Mouse (Mus musculus): ENCODE measurements at regions not wholly inside any gene's neighbourhood (a gene's known extent, or its start where the extent isn't known, plus 50 kb on each side); places are given as distances from the start of the nearest gene placed in this dataset.

DNA sequence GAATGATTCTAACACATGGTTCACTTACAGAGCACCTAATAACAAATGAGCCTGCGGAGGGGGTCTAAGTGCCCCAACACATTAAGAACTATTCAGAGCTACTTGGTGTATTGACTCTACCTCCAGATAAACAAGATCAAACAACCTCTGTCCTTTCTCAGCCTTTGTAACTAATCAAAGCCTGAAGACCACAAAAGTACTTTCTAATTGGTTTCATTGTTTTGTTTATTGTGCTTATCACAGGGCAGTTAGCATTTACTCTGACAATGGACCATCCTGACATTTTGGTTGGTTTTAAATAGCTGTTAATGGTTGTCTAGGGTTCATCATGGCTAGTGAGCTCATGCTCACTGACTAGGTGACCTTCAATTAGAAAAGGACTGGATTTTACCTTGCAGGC lies 435.2 kb upstream of the 4930412O13Rik start:
- no peak overlapping the region for H3ac ChIP-seq (ENCODE audit: control insufficient read depth, insufficient read length, low read depth)
- TF ChIP-seq USF1 (IDR thresholded peaks at IDR 0.05; ENCODE audit: low read depth) (no peak), CEBPB (IDR thresholded peaks at IDR 0.05; ENCODE audit: low read depth) (no peak), MYOG (IDR thresholded peaks at IDR 0.05; ENCODE audit: control insufficient read depth, extremely low read depth, insufficient read length) (no peak), MYOD1 (IDR thresholded peaks at IDR 0.05; ENCODE audit: control insufficient read depth, insufficient read length, low read depth) (no peak), MAX (IDR thresholded peaks at IDR 0.05) (no peak), CTCF (IDR thresholded peaks at IDR 0.05; ENCODE audit: control insufficient read depth, insufficient read depth, insufficient read length) (no peak), FOSL1 (IDR thresholded peaks at IDR 0.05; ENCODE audit: insufficient read depth, low read length, poor library complexity, severe bottlenecking) (no peak)
- no peak overlapping the region for H3K4me3 ChIP-seq (ENCODE audit: insufficient read depth, poor library complexity, severe bottlenecking)
- H3K27me3 ChIP-seq (ENCODE audit: control insufficient read depth, insufficient read depth, insufficient read length): no peaks in the 10 kb centered on the region
- H3K79me3 ChIP-seq (ENCODE audit: low read depth): no peaks in the 10 kb centered on the region
- H3K79me2 ChIP-seq (ENCODE audit: control insufficient read depth, insufficient read depth): no peaks in the 10 kb centered on the region
- no peaks in the 10 kb centered on the region for H3K36me3 ChIP-seq (ENCODE audit: control insufficient read depth, insufficient read depth)

DNA sequence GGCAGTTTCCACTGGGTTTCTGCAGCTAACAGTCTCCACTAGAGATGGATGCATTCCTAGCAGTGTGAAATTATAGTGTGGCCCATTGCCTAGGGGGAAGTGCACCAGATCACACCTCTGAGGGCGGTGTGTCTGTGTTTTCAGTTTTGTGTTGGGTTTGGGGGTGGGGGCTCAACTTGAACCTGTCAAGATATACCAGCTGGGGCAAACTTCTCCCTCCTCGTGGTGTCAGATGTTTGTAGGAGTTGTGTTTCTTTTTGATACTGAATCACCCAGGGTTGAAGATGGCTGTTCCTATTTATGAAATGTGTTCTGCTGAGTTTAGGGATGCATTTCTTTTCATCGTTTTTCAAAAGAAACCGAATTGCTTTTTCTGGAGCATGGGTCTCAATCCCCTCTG lies 416.6 kb upstream of the 4930412O13Rik start:
- Histone ChIP-seq H3K36me3 (ENCODE audit: control insufficient read depth, insufficient read depth) (no peaks in the 10 kb centered on the region), H3K27me3 (ENCODE audit: control insufficient read depth, insufficient read depth, insufficient read length) (no peaks in the 10 kb centered on the region), H3K79me3 (ENCODE audit: low read depth) (no peaks in the 10 kb centered on the region), H3ac (ENCODE audit: control insufficient read depth, insufficient read length, low read depth) (no peak overlapping the region), H3K4me3 (ENCODE audit: insufficient read depth, poor library complexity, severe bottlenecking) (no peak overlapping the region), H3K79me2 (ENCODE audit: control insufficient read depth, insufficient read depth) (no peaks in the 10 kb centered on the region)
- TF ChIP-seq FOSL1 (IDR thresholded peaks at IDR 0.05; ENCODE audit: insufficient read depth, low read length, poor library complexity, severe bottlenecking) (no peak), USF1 (IDR thresholded peaks at IDR 0.05; ENCODE audit: low read depth) (no peak), CEBPB (IDR thresholded peaks at IDR 0.05; ENCODE audit: low read depth) (no peak), MYOD1 (IDR thresholded peaks at IDR 0.05; ENCODE audit: control insufficient read depth, insufficient read length, low read depth) (no peak), MYOG (IDR thresholded peaks at IDR 0.05; ENCODE audit: control insufficient read depth, extremely low read depth, insufficient read length) (no peak), MAX (IDR thresholded peaks at IDR 0.05) (no peak), CTCF (IDR thresholded peaks at IDR 0.05; ENCODE audit: control insufficient read depth, insufficient read depth, insufficient read length) (no peak)

DNA sequence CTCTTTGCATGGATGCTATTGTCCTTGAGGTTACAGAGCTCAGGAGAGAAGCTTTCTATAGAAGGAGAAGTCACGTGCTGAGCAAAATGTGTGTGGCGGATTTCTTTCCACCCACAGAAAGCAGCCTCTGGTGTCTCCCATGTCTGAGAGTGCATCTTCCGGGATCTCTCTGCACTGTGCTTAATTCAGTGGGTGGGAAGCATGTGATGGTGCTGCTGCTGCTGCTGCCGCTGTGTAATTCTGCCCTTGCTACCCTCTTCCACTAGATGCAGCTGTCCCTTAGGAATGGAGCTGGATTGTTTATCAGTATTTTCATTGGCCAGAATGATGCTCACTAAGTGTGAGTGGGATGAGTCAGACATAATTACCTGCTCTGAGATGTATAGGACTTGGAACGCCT lies 416.2 kb upstream of the 4930412O13Rik start:
- Histone ChIP-seq H3K79me2 (ENCODE audit: control insufficient read depth, insufficient read depth) (no peaks in the 10 kb centered on the region), H3K4me3 (ENCODE audit: insufficient read depth, poor library complexity, severe bottlenecking) (no peak overlapping the region), H3ac (ENCODE audit: control insufficient read depth, insufficient read length, low read depth) (no peak overlapping the region), H3K27me3 (ENCODE audit: control insufficient read depth, insufficient read depth, insufficient read length) (no peaks in the 10 kb centered on the region), H3K36me3 (ENCODE audit: control insufficient read depth, insufficient read depth) (no peaks in the 10 kb centered on the region), H3K79me3 (ENCODE audit: low read depth) (no peaks in the 10 kb centered on the region)
- TF ChIP-seq USF1 (IDR thresholded peaks at IDR 0.05; ENCODE audit: low read depth) (peak; percentile 89), MYOD1 (IDR thresholded peaks at IDR 0.05; ENCODE audit: control insufficient read depth, insufficient read length, low read depth) (peak; percentile 81), MAX (IDR thresholded peaks at IDR 0.05) (no peak), FOSL1 (IDR thresholded peaks at IDR 0.05; ENCODE audit: insufficient read depth, low read length, poor library complexity, severe bottlenecking) (peak; percentile 31), CTCF (IDR thresholded peaks at IDR 0.05; ENCODE audit: control insufficient read depth, insufficient read depth, insufficient read length) (peak; percentile 25), MYOG (IDR thresholded peaks at IDR 0.05; ENCODE audit: control insufficient read depth, extremely low read depth, insufficient read length) (no peak), CEBPB (IDR thresholded peaks at IDR 0.05; ENCODE audit: low read depth) (no peak)

DNA sequence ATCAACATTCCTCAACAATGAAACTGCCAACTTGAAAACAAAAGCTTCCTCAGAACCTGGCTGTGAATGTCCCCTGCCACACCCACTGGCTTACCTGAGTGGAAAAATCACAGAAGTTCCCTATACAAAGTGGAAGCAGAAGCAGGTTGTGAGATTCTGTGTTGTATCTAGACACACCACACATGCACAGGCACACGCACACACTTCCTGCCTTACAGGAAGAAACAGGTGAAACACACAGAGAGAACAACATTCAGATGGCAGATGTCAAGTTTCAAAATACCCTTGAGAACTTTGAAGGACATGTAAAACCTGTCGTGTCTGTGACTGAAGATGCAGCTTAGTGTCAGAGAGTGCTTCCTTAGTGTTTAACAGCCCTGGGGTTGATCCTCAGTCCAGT lies 413.5 kb upstream of the 4930412O13Rik start:
- no peak overlapping the region for H3ac ChIP-seq (ENCODE audit: control insufficient read depth, insufficient read length, low read depth)
- TF ChIP-seq MYOG (IDR thresholded peaks at IDR 0.05; ENCODE audit: control insufficient read depth, extremely low read depth, insufficient read length) (no peak), FOSL1 (IDR thresholded peaks at IDR 0.05; ENCODE audit: insufficient read depth, low read length, poor library complexity, severe bottlenecking) (no peak), CEBPB (IDR thresholded peaks at IDR 0.05; ENCODE audit: low read depth) (no peak), MAX (IDR thresholded peaks at IDR 0.05) (no peak), USF1 (IDR thresholded peaks at IDR 0.05; ENCODE audit: low read depth) (no peak), CTCF (IDR thresholded peaks at IDR 0.05; ENCODE audit: control insufficient read depth, insufficient read depth, insufficient read length) (no peak), MYOD1 (IDR thresholded peaks at IDR 0.05; ENCODE audit: control insufficient read depth, insufficient read length, low read depth) (no peak)
- H3K79me3 ChIP-seq (ENCODE audit: low read depth): no peaks in the 10 kb centered on the region
- H3K27me3 ChIP-seq (ENCODE audit: control insufficient read depth, insufficient read depth, insufficient read length): no peaks in the 10 kb centered on the region
- H3K36me3 ChIP-seq (ENCODE audit: control insufficient read depth, insufficient read depth): no peaks in the 10 kb centered on the region
- no peaks in the 10 kb centered on the region for H3K79me2 ChIP-seq (ENCODE audit: control insufficient read depth, insufficient read depth)
- H3K4me3 ChIP-seq (ENCODE audit: insufficient read depth, poor library complexity, severe bottlenecking): no peak overlapping the region

DNA sequence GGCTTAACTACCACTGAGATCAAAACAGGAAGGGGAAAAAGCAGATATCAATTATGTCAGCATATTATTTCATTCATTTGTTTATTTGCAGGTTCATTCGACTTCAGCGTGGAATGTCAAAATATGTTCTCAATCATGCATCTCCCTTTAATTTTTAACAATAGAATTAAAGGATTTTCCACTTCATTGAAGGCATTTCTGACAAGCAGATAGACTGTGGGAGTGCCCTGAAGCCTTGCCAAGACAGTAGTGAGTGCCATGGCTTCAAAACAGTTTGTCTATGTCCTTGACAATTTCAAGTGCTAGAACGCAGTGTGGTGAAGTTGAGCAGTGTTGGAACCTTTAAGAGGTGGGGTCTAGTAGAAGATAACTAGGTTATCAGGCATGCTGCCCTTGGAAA lies 412.4 kb upstream of the 4930412O13Rik start:
- Histone ChIP-seq H3K79me3 (ENCODE audit: low read depth) (no peaks in the 10 kb centered on the region), H3K27me3 (ENCODE audit: control insufficient read depth, insufficient read depth, insufficient read length) (no peaks in the 10 kb centered on the region), H3ac (ENCODE audit: control insufficient read depth, insufficient read length, low read depth) (no peak overlapping the region), H3K36me3 (ENCODE audit: control insufficient read depth, insufficient read depth) (no peaks in the 10 kb centered on the region), H3K4me3 (ENCODE audit: insufficient read depth, poor library complexity, severe bottlenecking) (no peak overlapping the region), H3K79me2 (ENCODE audit: control insufficient read depth, insufficient read depth) (no peaks in the 10 kb centered on the region)
- TF ChIP-seq USF1 (IDR thresholded peaks at IDR 0.05; ENCODE audit: low read depth) (no peak), MAX (IDR thresholded peaks at IDR 0.05) (no peak), MYOD1 (IDR thresholded peaks at IDR 0.05; ENCODE audit: control insufficient read depth, insufficient read length, low read depth) (no peak), MYOG (IDR thresholded peaks at IDR 0.05; ENCODE audit: control insufficient read depth, extremely low read depth, insufficient read length) (no peak), CTCF (IDR thresholded peaks at IDR 0.05; ENCODE audit: control insufficient read depth, insufficient read depth, insufficient read length) (no peak), FOSL1 (IDR thresholded peaks at IDR 0.05; ENCODE audit: insufficient read depth, low read length, poor library complexity, severe bottlenecking) (no peak), CEBPB (IDR thresholded peaks at IDR 0.05; ENCODE audit: low read depth) (no peak)

All from C2C12 (cell line).